9 mouse cellular contexts compared by ENCODE assay signal in the genomic region with DNA sequence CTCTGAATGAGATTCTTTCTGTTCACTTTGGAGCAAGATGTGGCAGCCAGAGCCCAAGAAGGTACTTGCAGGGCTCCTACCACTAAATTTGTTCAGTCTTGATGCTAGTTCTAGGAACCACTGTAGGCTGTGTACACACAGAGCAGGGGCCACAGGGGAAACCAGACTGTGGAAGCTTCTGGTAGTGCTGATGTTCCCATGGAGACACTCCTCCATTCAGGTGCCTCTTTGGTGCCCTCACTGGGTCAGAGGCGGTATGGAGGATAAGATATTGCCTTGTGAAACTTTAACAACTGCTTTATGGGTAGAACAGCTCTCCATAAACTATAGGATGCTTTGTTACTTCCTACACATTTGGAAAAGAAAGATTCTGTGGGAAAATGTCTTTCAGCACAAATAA. TPM values are rescaled to one million over a fixed set of nuclear protein-coding genes. Genes with fewer than 3 reads are reported as not detected.
DNase-seq lines count a peak whose midpoint lies in the region; ATAC-seq and TF ChIP-seq lines count a peak whose summit lies in the region.
"Had no signal": no experiment of that assay in that cellular context is flagged by ENCODE, and none has a peak within 500 bp of the region (broad histone marks: within the 10 kb centered on the region; RNA-seq: fewer than 3 reads in every experiment).

No protein-coding gene starts in this region.

- H3K36me3 ChIP-seq in E14TG2a.4 (ENCODE audit: insufficient read depth, low read length): no peaks in the 10 kb centered on the region
- H3K36me3 ChIP-seq: embryonic facial prominence, embryonic 15.5 days; liver, embryonic 15.5 days had no signal

- no peaks in the 10 kb centered on the region for H3K4me1 ChIP-seq in E14TG2a.4 (replicated peaks; ENCODE audit: low read depth, low read length)
- H3K4me1 ChIP-seq: embryonic facial prominence, embryonic 15.5 days; liver, embryonic 15.5 days had no signal

- H3K9me3 ChIP-seq in E14TG2a.4 (ENCODE audit: low read length): no peaks in the 10 kb centered on the region
- H3K9me3 ChIP-seq: embryonic facial prominence, embryonic 15.5 days; liver, embryonic 15.5 days had no signal

- intact Hi-C loops in gastrocnemius, postnatal 36 days (cut with DNase I): no loop called here

- TF ChIP-seq CTCF in E14TG2a.4 (conservative IDR thresholded peaks at IDR 0.05; ENCODE audit: low read length): peak; percentile 20

- DNase-seq in kidney, postnatal 4 days: peak; percentile 46 to 47
- DNase-seq in kidney, adult 9 months: no peak
- DNase-seq in 416B (ENCODE audit: low read depth): peak; percentile 60
- DNase-seq in frontal cortex, postnatal 14 days (ENCODE audit: low spot score in 2 of 2): no peak
- DNase-seq in gastrocnemius, postnatal 36 days: no peak

- peaks cover 4% of the 10 kb centered on the region; the same call in 1 of the 2 replicates for H3K27me3 ChIP-seq in E14TG2a.4 (ENCODE audit: insufficient read depth, low read length)
- H3K27me3 ChIP-seq: embryonic facial prominence, embryonic 15.5 days; liver, embryonic 15.5 days had no signal

- peak; percentile 91 to 94 for ATAC-seq in hematopoietic stem cell, adult 5-6 weeks (replicated peaks in 1 of 2; ENCODE audit: insufficient read depth in 1 of 2, low FRiP score in 2 of 2, low TSS enrichment in 1 of 2, low read depth in 1 of 2, poor library complexity in 2 of 2, severe bottlenecking in 2 of 2)

- H3K4me3 ChIP-seq in E14TG2a.4 (replicated peaks; ENCODE audit: low read length): no peak overlapping the region
- H3K4me3 ChIP-seq: embryonic facial prominence, embryonic 15.5 days; liver, embryonic 15.5 days had no signal

RNA-seq across cellular contexts. Expression of a gene that starts 45.1 kb away (rescaled TPM):
- 17.5 and 25.8 TPM in 2 replicates for total RNA-seq in hematopoietic stem cell, adult 5-6 weeks (2017)
- total RNA-seq in gastrocnemius, postnatal 36 days (2021): 1 to 10 TPM; 1.4 to 2.6 TPM

Comparison
In these comparisons a context has a peak if more than half of its experiments do, and no peak if none do; other contexts are left out.
1. DNase-seq: peak in kidney, postnatal 4 days (2 of 2) and 416B (single experiment); none in kidney, adult 9 months (single experiment), frontal cortex, postnatal 14 days (0 of 2) and gastrocnemius, postnatal 36 days (0 of 2).